Mouse (Mus musculus) lung, postnatal 0 days (tissue): ENCODE data around the gene Fscn3. TPM values are rescaled to one million over a fixed set of nuclear protein-coding genes. Genes with fewer than 3 reads are reported as not detected.

ENCODE experiments used
- ATAC-seq: fragments of 200-750 bp; cut with Nextera tagmentation; 2 replicates; pipeline ENCODE4 v1.8.0; 2017; ENCODE audit warnings: moderate library complexity
- DNase-seq: peaks from one replicate; pipeline ENCODE4 v3.0.0-alpha.2; 2016; ENCODE audit warnings: low spot score
- H3K27ac ChIP-seq: fragments of 300-500 bp; sonication (generic); 2 replicates; pipeline ENCODE4 v1.5.1; 2014; ENCODE audit warnings: antibody characterized with exemption, mild to moderate bottlenecking, low read length, mixed read lengths
- H3K27me3 ChIP-seq: fragments of 300-500 bp; sonication (generic); replicated peaks from 2 replicates; pipeline ENCODE4 v1.6.1; 2014; ENCODE audit warnings: low read length, mixed read lengths; ENCODE audit not compliant: insufficient read depth
- H3K36me3 ChIP-seq: fragments of 300-500 bp; sonication (generic); 2 replicates; pipeline ENCODE4 v1.6.1; 2014; ENCODE audit warnings: low read length, mixed read lengths; ENCODE audit not compliant: insufficient read depth
- H3K4me1 ChIP-seq: fragments of 300-500 bp; sonication (generic); 2 replicates; pipeline ENCODE4 v1.6.1; 2014; ENCODE audit warnings: antibody characterized with exemption, low read depth, low read length, mixed read lengths; ENCODE audit not compliant: insufficient read depth
- H3K4me2 ChIP-seq: fragments of 300-500 bp; sonication (generic); replicated peaks from 2 replicates; pipeline ENCODE4 v1.6.1; 2014; ENCODE audit warnings: low read depth, mild to moderate bottlenecking, low read length, moderate library complexity, mixed read lengths
- H3K4me3 ChIP-seq: fragments of 300-500 bp; sonication (generic); 2 replicates; pipeline ENCODE4 v1.5.1; 2014; ENCODE audit warnings: low read depth, low read length
- H3K9ac ChIP-seq: fragments of 300-500 bp; sonication (generic); replicated peaks from 2 replicates; pipeline ENCODE4 v1.6.1; 2014; ENCODE audit warnings: low read depth, mild to moderate bottlenecking
- H3K9me3 ChIP-seq: fragments of 300-500 bp; sonication (generic); 2 replicates; pipeline ENCODE4 v1.6.1; 2016; ENCODE audit warnings: low read length, mixed read lengths
- CTCF ChIP-seq: IDR thresholded peaks from 2 replicates; pipeline ENCODE4 v1.5.1; 2016; ENCODE audit warnings: antibody characterized with exemption, mild to moderate bottlenecking
- EP300 ChIP-seq: IDR thresholded peaks from 2 replicates; pipeline ENCODE4 v1.6.1; 2016; ENCODE audit warnings: antibody characterized with exemption, mild to moderate bottlenecking, control low read depth
- WGBS: fragments of 180-500 bp; shearing (Covaris S2); extraction: QIAGEN DNeasy Blood & Tissue Kit; methylation state at CpG from one replicate; pipeline ENCODE4 v1.1.7; 2014; 5-methylcytosine and 5-hydroxymethylcytosine counted together
- polyA plus RNA-seq: library from polyadenylated mRNA; unstranded; fragments of >200 nt; fragmentation: Nextera tagmentation; extraction: Ambion mirVana; gene quantifications from 2 replicates; pipeline ENCODE4 v1.2.1, GENCODE M21; 2015

Fscn3 gene
- not detected in 2 replicates for polyA plus RNA-seq

- Histone ChIP-seq H3K36me3 (peaks cover 5% of the 10 kb centered on the region), H3K27me3 (no peaks in the 10 kb centered on the region), H3K4me1 (peaks cover under 1% of the 10 kb centered on the region; the same call in 1 of the 2 replicates), H3K4me2 (no peak within 1 kb of the TSS), H3K9ac (no peak within 1 kb of the TSS), H3K4me3 (no peak within 1 kb of the TSS), H3K27ac (no peak within 1 kb of the TSS), H3K9me3 (no peaks in the 10 kb centered on the region)
- WGBS, result 77% methylated on average over 3 of the region's 3 CpGs
- no peak for ATAC-seq
- no peak for DNase-seq
- TF ChIP-seq EP300 (no peak), CTCF (no peak)
These were observed at the start of gene Fscn3 for GRCm38 (mm10) chr6:28427096-28427839. Gene Fscn3 (plus strand): TSS chr6:28427789.

GRCm38 (mm10) chr6:28381983-28382382 is 45.6 kb upstream of the Fscn3 start:
- Histone ChIP-seq H3K9ac (no peak overlapping the region), H3K36me3 (no peaks in the 10 kb centered on the region), H3K9me3 (no peaks in the 10 kb centered on the region), H3K27me3 (no peaks in the 10 kb centered on the region), H3K4me3 (no peak overlapping the region), H3K4me2 (no peak overlapping the region), H3K4me1 (no peaks in the 10 kb centered on the region), H3K27ac (no peak overlapping the region)
- TF ChIP-seq EP300 (no peak), CTCF (no peak)
- 50% methylated on average over 4 of the region's 4 CpGs for WGBS
- no peak for ATAC-seq
- DNase-seq, result no peak

- H3K9me3 ChIP-seq, result no peaks in the 10 kb centered on the region
- no peak overlapping the region for H3K4me2 ChIP-seq
- no peak overlapping the region for H3K4me3 ChIP-seq
- WGBS, result 72% methylated on average over 3 of the region's 3 CpGs
- no peaks in the 10 kb centered on the region for H3K4me1 ChIP-seq
- DNase-seq (no peak), ATAC-seq (no peak)
- H3K9ac ChIP-seq, result no peak overlapping the region
- H3K36me3 ChIP-seq, result no peaks in the 10 kb centered on the region
- no peak for TF ChIP-seq EP300
- no peak for TF ChIP-seq CTCF
- no peaks in the 10 kb centered on the region for H3K27me3 ChIP-seq
- H3K27ac ChIP-seq, result no peak overlapping the region
These were observed 42.4 kb upstream of the Fscn3 start for GRCm38 (mm10) chr6:28385169-28385568.

- no peaks in the 10 kb centered on the region for H3K4me1 ChIP-seq
- DNase-seq (no peak), ATAC-seq (no peak)
- H3K4me2 ChIP-seq, result no peak overlapping the region
- no peak overlapping the region for H3K9ac ChIP-seq
- H3K27me3 ChIP-seq, result no peaks in the 10 kb centered on the region
- WGBS, result 78% methylated on average over 3 of the region's 3 CpGs
- no peak overlapping the region for H3K27ac ChIP-seq
- H3K4me3 ChIP-seq, result no peak overlapping the region
- no peaks in the 10 kb centered on the region for H3K9me3 ChIP-seq
- H3K36me3 ChIP-seq, result no peaks in the 10 kb centered on the region
- TF ChIP-seq EP300, result no peak
- TF ChIP-seq CTCF, result no peak
These were observed 38.6 kb upstream of the Fscn3 start for GRCm38 (mm10) chr6:28389038-28389437.

GRCm38 (mm10) chr6:28396051-28396852 is 31.3 kb upstream of the Fscn3 start:
- no peak for TF ChIP-seq CTCF
- no peak for TF ChIP-seq EP300
- Histone ChIP-seq H3K9ac (no peak overlapping the region), H3K4me1 (0 out of 2 replicates have a peak, but pooled peaks cover 3% of the 10 kb centered on the region), H3K27me3 (peaks cover 14% of the 10 kb centered on the region; the same call in 1 of the 2 replicates), H3K4me2 (no peak overlapping the region), H3K27ac (no peak overlapping the region), H3K36me3 (no peaks in the 10 kb centered on the region), H3K9me3 (no peaks in the 10 kb centered on the region), H3K4me3 (0 out of 2 replicates have a peak overlapping the region, but pooled peaks have one; percentile 35)
- 33% methylated on average over 15 of the region's 15 CpGs for WGBS
- ATAC-seq (no peak), DNase-seq (no peak)

GRCm38 (mm10) chr6:28396853-28397457 is 30.6 kb upstream of the Fscn3 start:
- Histone ChIP-seq H3K4me3 (peak overlapping the region; percentile 35), H3K4me2 (peak overlapping the region; percentile 59), H3K9me3 (no peaks in the 10 kb centered on the region), H3K27me3 (peaks cover 14% of the 10 kb centered on the region; the same call in 1 of the 2 replicates), H3K27ac (no peak overlapping the region), H3K36me3 (no peaks in the 10 kb centered on the region), H3K4me1 (0 out of 2 replicates have a peak, but pooled peaks cover 3% of the 10 kb centered on the region), H3K9ac (no peak overlapping the region)
- WGBS, result 3% methylated on average over 19 of the region's 19 CpGs
- TF ChIP-seq CTCF (no peak), EP300 (no peak)
- ATAC-seq (no peak), DNase-seq (no peak)
